Mouse (Mus musculus) liver, postnatal 0 days (tissue): ENCODE results near the gene Med13. TPM values are rescaled to one million over a fixed set of nuclear protein-coding genes. Genes with fewer than 3 reads are reported as not detected.

ENCODE experiments used
- ATAC-seq: fragments of 200-750 bp; cut with Nextera tagmentation; 2 replicates; pipeline ENCODE4 v1.8.0; 2017; ENCODE audit warnings: mild to moderate bottlenecking, moderate library complexity
- DNase-seq: peaks from one replicate; pipeline ENCODE4 v3.0.0-alpha.2; 2016
- H3K27ac ChIP-seq: fragments of 300-500 bp; sonication (generic); 2 replicates; pipeline ENCODE4 v1.5.1; 2014; ENCODE audit warnings: antibody characterized with exemption, moderate library complexity, mild to moderate bottlenecking, low read depth
- H3K27me3 ChIP-seq: fragments of 300-500 bp; sonication (generic); 2 replicates; pipeline ENCODE4 v1.6.1; 2014; ENCODE audit warnings: low read length, control low read depth, mixed read lengths; ENCODE audit not compliant: insufficient read depth
- H3K36me3 ChIP-seq: fragments of 300-500 bp; sonication (generic); replicated peaks from 2 replicates; pipeline ENCODE4 v1.6.1; 2014; ENCODE audit warnings: mild to moderate bottlenecking, control low read depth, low read length, moderate library complexity, mixed read lengths; ENCODE audit not compliant: insufficient read depth
- H3K4me1 ChIP-seq: fragments of 300-500 bp; sonication (generic); 2 replicates; pipeline ENCODE4 v1.6.1; 2014; ENCODE audit warnings: antibody characterized with exemption, mild to moderate bottlenecking, control low read depth; ENCODE audit not compliant: insufficient read depth
- H3K4me2 ChIP-seq: fragments of 300-500 bp; sonication (generic); 2 replicates; pipeline ENCODE4 v1.6.1; 2014; ENCODE audit warnings: low read depth, mild to moderate bottlenecking, low read length, moderate library complexity, mixed read lengths
- H3K4me3 ChIP-seq: fragments of 300-500 bp; sonication (generic); 2 replicates; pipeline ENCODE4 v1.5.1; 2014; ENCODE audit warnings: low read depth, low read length
- H3K9ac ChIP-seq: fragments of 300-500 bp; sonication (generic); replicated peaks from 2 replicates; pipeline ENCODE4 v1.6.1; 2014; ENCODE audit warnings: mild to moderate bottlenecking, moderate library complexity
- H3K9me3 ChIP-seq: fragments of 300-500 bp; sonication (generic); 2 replicates; pipeline ENCODE4 v1.6.1; 2016; ENCODE audit warnings: mild to moderate bottlenecking, control low read depth, low read length, mixed read lengths
- CTCF ChIP-seq: sonication (generic); IDR thresholded peaks from 2 replicates; pipeline ENCODE4 v1.5.1; 2016; ENCODE audit warnings: antibody characterized with exemption, low read depth
- EP300 ChIP-seq: IDR thresholded peaks from 2 replicates; pipeline ENCODE4 v1.6.1; 2016; ENCODE audit warnings: antibody characterized with exemption, low read depth, mild to moderate bottlenecking
- WGBS: fragments of 180-500 bp; shearing (Covaris S2); extraction: QIAGEN DNeasy Blood & Tissue Kit; methylation state at CpG from one replicate; pipeline ENCODE4 v1.1.7; 2014; ENCODE audit not compliant: insufficient replicate concordance; 5-methylcytosine and 5-hydroxymethylcytosine counted together
- polyA plus RNA-seq: library from polyadenylated mRNA; unstranded; fragments of >200 nt; fragmentation: Nextera tagmentation; extraction: Ambion mirVana; gene quantifications from 2 replicates; pipeline ENCODE4 v1.2.1, GENCODE M21; 2015

Med13 gene
- polyA plus RNA-seq, 1 experiment from 2014 or later: 3.6 TPM

DNA sequence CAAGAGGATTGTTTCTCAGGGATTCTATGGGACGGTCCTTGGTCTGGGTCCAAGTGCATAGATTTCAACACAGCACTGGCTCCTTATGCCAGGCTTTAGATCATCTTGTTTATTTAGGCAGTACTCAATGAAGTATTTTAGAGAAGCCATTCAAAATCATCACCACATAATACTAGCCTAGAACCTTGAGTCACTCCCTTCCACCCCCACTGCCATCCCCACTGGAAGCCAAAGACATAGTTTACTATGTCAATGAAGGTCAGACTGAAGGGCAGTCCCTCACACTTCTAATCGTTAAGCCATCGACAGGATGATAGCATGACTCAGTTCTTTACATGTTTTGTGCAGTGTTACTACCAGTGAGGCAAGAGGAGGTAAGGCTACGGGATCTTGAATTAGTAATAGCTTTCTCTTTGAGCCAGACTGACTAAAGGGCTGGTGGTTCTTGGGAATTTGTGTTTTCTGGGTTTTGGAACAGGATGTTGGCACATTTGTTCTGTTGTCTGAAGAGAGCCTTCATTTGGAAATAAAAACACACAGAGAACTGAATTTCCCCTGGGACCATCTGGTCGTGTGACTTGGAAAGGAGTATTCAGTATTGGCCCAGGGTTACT, 24.2 kb upstream of the Med13 start:
- peak overlapping the region; percentile 44; the same call in 1 of the 2 replicates for H3K4me2 ChIP-seq
- H3K9ac ChIP-seq: no peak overlapping the region
- H3K9me3 ChIP-seq: no peaks in the 10 kb centered on the region
- peak; percentile 60 for ATAC-seq
- H3K27me3 ChIP-seq: no peaks in the 10 kb centered on the region
- no peak overlapping the region for H3K4me3 ChIP-seq
- peak overlapping the region; percentile 58 for H3K27ac ChIP-seq
- H3K4me1 ChIP-seq: peaks cover 34% of the 10 kb centered on the region
- TF ChIP-seq EP300 (no peak), CTCF (no peak)
- WGBS: 68% methylated on average over 5 of the region's 5 CpGs
- no peak for DNase-seq
- no peaks in the 10 kb centered on the region for H3K36me3 ChIP-seq

DNA sequence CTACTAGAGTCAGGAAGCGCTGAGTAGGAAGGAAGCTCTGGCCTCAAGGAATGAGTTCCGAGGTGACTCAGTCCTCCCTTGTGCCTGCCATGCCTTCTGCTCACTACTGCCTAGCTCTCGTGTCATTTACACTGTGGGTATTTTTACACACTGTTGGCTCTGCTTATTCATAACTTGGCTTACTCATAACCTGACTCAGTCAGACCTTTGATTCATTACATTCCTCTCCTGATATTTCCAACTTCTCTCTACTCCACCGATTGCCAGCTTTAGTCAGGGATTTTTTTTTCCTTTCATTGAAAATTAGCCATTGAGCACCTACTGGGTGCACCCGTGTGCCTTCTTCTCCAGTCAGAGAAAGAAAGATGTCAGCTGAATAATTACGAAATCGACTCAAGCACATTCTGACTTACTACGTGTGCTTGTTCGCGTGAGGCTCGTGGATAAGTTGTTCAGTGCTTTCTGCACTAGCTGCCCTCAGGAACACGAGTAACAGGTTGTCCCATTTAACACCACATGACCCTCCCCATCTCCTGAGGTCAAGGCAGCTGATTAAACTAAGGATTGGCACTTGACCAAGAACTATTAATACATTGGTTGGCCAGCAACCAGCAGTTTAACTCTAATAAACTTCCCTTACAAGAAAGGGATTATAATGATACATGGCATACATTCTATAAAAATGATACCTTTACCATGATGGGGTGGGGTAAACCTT, 23.3 kb upstream of the Med13 start:
- Histone ChIP-seq H3K4me2 (no peak overlapping the region), H3K27me3 (no peaks in the 10 kb centered on the region), H3K27ac (peak overlapping the region; percentile 58; the same call in 1 of the 2 replicates), H3K4me3 (no peak overlapping the region), H3K9me3 (no peaks in the 10 kb centered on the region), H3K4me1 (peaks cover 38% of the 10 kb centered on the region), H3K36me3 (no peaks in the 10 kb centered on the region), H3K9ac (no peak overlapping the region)
- WGBS: 55% methylated on average over 12 of the region's 12 CpGs
- TF ChIP-seq CTCF: no peak
- TF ChIP-seq EP300: no peak
- DNase-seq (no peak), ATAC-seq (no peak)

DNA sequence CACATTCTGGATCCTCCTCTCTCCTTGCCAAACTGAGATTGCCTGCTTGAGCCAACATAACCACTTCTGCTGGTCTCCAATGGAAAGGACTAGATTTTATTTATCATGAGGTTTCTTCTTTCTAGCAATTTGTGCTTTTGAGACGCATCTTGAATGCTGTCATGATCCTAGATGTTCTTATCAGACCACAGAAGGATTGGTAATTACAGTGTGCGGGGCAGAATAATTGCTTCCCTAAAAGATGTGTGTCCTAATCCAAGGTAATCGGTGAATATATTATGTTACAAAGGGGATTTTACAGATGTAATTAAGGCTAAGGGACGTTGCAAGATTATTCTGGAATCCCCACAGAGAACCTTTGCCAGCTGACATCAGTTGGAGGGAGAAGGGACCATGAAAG, 21.6 kb upstream of the Med13 start:
- 65% methylated on average over 4 of the region's 4 CpGs for WGBS
- H3K9ac ChIP-seq: no peak overlapping the region
- no peak for DNase-seq
- no peak for TF ChIP-seq CTCF
- TF ChIP-seq EP300: no peak
- no peak overlapping the region for H3K4me2 ChIP-seq
- no peaks in the 10 kb centered on the region for H3K27me3 ChIP-seq
- H3K36me3 ChIP-seq: no peaks in the 10 kb centered on the region
- no peak overlapping the region for H3K27ac ChIP-seq
- no peaks in the 10 kb centered on the region for H3K9me3 ChIP-seq
- no peak for ATAC-seq
- H3K4me3 ChIP-seq: no peak overlapping the region
- H3K4me1 ChIP-seq: peaks cover 33% of the 10 kb centered on the region

DNA sequence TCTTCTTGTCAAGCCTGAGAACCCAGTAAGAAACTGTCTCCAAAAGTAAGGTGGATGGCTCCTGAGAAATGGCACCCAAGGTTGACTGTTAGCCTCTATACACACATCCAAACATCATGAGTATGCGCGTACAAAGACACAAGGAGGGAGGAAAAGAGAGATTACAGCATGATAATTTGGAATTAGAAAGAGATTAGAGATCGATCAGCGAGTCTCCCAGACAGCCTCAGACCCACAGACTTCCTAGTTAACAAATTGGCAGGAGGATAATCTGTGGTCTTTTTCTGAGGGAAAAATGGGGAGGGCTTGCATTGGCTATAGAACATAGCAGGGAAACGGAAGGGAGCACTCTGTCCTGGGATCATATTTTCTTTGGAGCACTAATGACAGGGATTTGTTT, 20.4 kb upstream of the Med13 start:
- 87% methylated on average over 5 of the region's 5 CpGs for WGBS
- Histone ChIP-seq H3K9me3 (no peaks in the 10 kb centered on the region), H3K4me2 (no peak overlapping the region)

DNA sequence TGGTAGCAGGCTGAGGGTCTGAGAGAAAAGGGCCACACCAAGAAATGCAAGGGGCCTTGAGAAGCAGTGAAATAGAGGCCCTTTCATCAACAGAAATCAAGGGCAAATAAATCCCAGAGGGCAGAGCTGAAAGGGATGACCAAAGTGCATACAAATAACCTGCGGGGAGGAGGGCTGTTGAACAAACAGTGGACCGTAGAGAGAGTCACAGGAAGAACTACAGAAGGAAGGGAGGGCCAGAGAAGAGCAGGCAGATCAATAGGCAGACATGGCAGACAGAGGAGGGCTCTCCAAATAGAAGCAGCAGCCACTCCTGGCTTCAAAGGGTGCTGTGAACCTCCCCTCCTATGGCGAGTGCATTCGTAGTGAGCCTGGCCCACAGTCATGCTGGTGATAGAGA, 19.3 kb upstream of the Med13 start:
- DNase-seq (no peak), ATAC-seq (peak; percentile 79)
- no peaks in the 10 kb centered on the region for H3K9me3 ChIP-seq
- WGBS: 61% methylated on average over 4 of the region's 4 CpGs
- no peak overlapping the region for H3K9ac ChIP-seq
- H3K4me1 ChIP-seq: peaks cover 19% of the 10 kb centered on the region
- no peaks in the 10 kb centered on the region for H3K36me3 ChIP-seq
- no peaks in the 10 kb centered on the region for H3K27me3 ChIP-seq
- no peak overlapping the region for H3K4me3 ChIP-seq
- peak overlapping the region; percentile 37 for H3K27ac ChIP-seq
- TF ChIP-seq EP300 (no peak), CTCF (no peak)
- H3K4me2 ChIP-seq: no peak overlapping the region

More for the DNA sequence above, 20.4 kb upstream of the Med13 start:
- peaks cover 26% of the 10 kb centered on the region for H3K4me1 ChIP-seq
- no peak overlapping the region for H3K9ac ChIP-seq
- H3K36me3 ChIP-seq: no peaks in the 10 kb centered on the region
- TF ChIP-seq CTCF (no peak), EP300 (no peak)
- no peaks in the 10 kb centered on the region for H3K27me3 ChIP-seq
- ATAC-seq (no peak), DNase-seq (no peak)
- H3K4me3 ChIP-seq: no peak overlapping the region
- no peak overlapping the region for H3K27ac ChIP-seq

DNA sequence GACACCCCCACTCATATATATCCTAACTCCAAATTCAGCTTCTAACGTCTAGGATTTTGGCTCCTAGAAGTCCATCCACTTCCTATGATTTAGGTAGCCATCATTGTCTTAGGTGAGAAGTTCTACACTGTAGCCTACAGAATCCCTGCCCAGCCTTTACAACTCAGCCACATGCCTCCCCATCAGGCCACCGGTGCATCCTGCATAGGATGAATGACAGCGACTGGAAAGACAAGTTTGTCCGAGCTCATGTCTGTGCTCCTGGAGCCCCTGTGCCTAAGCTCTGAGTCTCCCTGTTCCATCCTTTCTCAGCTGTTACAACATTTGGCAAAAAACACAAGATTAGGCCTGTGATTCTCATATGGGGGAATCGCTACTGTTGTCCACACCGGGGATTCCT, 17.7 kb upstream of the Med13 start:
- WGBS: 87% methylated on average over 6 of the region's 6 CpGs
- TF ChIP-seq EP300 (no peak), CTCF (no peak)
- H3K27ac ChIP-seq: no peak overlapping the region
- no peak for DNase-seq
- no peak overlapping the region for H3K9ac ChIP-seq
- no peak for ATAC-seq
- no peaks in the 10 kb centered on the region for H3K36me3 ChIP-seq
- no peaks in the 10 kb centered on the region for H3K27me3 ChIP-seq
- no peak overlapping the region for H3K4me2 ChIP-seq
- no peaks in the 10 kb centered on the region for H3K9me3 ChIP-seq
- no peak overlapping the region for H3K4me3 ChIP-seq
- H3K4me1 ChIP-seq: peaks cover 6% of the 10 kb centered on the region
